Mouse (Mus musculus) intestine, embryonic 15.5 days (tissue): ENCODE measurements at regions not wholly inside any gene's neighbourhood (a gene's known extent, or its start where the extent isn't known, plus 50 kb on each side); places are given as distances from the start of the nearest gene placed in this dataset.
"Not testable (repeated sequence)": the region's sequence is repeated elsewhere in the genome, so short reads cannot be mapped to it uniquely, and the experiment has no call there.

ENCODE experiments used
- ATAC-seq: fragments of 200-750 bp; cut with Nextera tagmentation; 2 replicates; pipeline ENCODE4 v1.8.0; 2017; ENCODE audit warnings: moderate TSS enrichment, moderate library complexity
- H3K27ac ChIP-seq: fragments of 300-500 bp; sonication (generic); 2 replicates; pipeline ENCODE4 v1.5.1; 2015; ENCODE audit warnings: mild to moderate bottlenecking, inconsistent platforms
- H3K27me3 ChIP-seq: fragments of 300-500 bp; sonication (generic); replicated peaks from 2 replicates; pipeline ENCODE4 v1.6.1; 2015; ENCODE audit warnings: inconsistent platforms
- H3K36me3 ChIP-seq: fragments of 300-500 bp; sonication (generic); 2 replicates; pipeline ENCODE4 v1.6.1; 2015; ENCODE audit warnings: inconsistent platforms
- H3K4me1 ChIP-seq: fragments of 300-500 bp; sonication (generic); replicated peaks from 2 replicates; pipeline ENCODE4 v1.6.1; 2015; ENCODE audit warnings: inconsistent platforms
- H3K4me2 ChIP-seq: fragments of 300-500 bp; sonication (generic); replicated peaks from 2 replicates; pipeline ENCODE4 v1.6.1; 2015; ENCODE audit warnings: mild to moderate bottlenecking, inconsistent platforms
- H3K4me3 ChIP-seq: fragments of 300-500 bp; sonication (generic); replicated peaks from 2 replicates; pipeline ENCODE4 v1.5.1; 2015; ENCODE audit warnings: inconsistent platforms
- H3K9ac ChIP-seq: fragments of 300-500 bp; sonication (generic); 2 replicates; pipeline ENCODE4 v1.6.1; 2015; ENCODE audit warnings: inconsistent platforms
- H3K9me3 ChIP-seq: fragments of 300-500 bp; sonication (generic); 2 replicates; pipeline ENCODE4 v1.6.1; 2016; ENCODE audit warnings: inconsistent platforms
- WGBS: fragments of 180-500 bp; shearing (Covaris S2); methylation state at CpG from one replicate; pipeline ENCODE4 v1.1.7; 2015; 5-methylcytosine and 5-hydroxymethylcytosine counted together

DNA sequence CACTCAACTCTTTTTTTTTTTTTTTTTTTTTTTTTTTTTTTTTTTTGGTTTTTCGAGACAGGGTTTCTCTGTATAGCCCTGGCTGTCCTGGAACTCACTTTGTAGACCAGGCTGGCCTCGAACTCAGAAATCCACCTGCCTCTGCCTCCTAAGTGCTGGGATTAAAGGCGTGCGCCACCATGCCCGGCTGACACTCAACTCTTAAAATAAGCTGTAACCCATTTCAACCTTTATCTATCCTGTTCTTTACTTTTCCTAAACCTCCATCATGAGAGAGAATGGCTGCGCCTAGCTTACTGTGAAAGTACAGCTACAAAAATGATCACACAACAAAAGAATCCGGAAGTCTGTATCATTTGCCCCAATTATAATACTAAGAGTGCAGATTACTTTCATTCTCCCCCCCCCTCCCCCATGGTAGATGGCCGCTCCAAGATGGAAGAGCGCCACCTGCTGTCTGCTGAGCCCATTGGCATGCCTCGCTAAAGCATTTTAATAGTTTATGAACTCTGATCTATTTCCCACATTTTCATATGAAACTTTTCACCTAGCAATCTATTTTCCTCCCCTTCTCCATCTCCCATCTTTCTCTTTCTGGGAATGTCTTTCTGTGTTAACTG, 89.2 kb upstream of the Enpep start:
- H3K27me3 ChIP-seq, H3K4me3 ChIP-seq, H3K4me2 ChIP-seq, H3K4me1 ChIP-seq, H3K27ac ChIP-seq, H3K9ac ChIP-seq, H3K9me3 ChIP-seq, H3K36me3 ChIP-seq: not testable (repeated sequence)
- 54% methylated on average over 9 of the region's 10 CpGs for WGBS
- ATAC-seq = peak; percentile 56; the same call in 1 of the 2 replicates

DNA sequence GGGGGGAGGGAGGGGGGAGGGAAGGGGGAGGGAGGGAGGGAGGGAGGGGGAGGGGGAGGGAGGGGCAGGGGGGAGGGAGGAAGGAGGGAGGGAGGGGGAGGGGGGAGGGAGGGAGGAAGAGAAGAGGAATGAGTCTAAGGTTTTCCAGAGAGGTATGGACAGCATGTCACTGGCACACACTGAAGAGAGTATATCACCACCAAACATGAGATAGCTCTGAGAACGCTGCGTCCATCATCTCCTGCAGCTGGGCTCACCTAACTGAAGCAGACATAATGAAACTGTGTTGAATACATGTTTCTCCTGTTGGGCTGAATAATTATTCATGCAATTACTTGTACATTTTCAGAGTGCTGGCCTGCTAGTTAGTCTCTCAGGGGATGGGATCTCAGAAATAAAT, 96.2 kb upstream of the Enpep start:
- Histone ChIP-seq H3K9ac (no peak overlapping the region), H3K4me2 (no peak overlapping the region), H3K4me1 (no peaks in the 10 kb centered on the region), H3K27ac (no peak overlapping the region), H3K4me3 (no peak overlapping the region), H3K27me3 (no peaks in the 10 kb centered on the region), H3K36me3 (no peaks in the 10 kb centered on the region), H3K9me3 (no peaks in the 10 kb centered on the region)
- WGBS = 94% methylated on average over 2 of the region's 2 CpGs
- no peak for ATAC-seq

DNA sequence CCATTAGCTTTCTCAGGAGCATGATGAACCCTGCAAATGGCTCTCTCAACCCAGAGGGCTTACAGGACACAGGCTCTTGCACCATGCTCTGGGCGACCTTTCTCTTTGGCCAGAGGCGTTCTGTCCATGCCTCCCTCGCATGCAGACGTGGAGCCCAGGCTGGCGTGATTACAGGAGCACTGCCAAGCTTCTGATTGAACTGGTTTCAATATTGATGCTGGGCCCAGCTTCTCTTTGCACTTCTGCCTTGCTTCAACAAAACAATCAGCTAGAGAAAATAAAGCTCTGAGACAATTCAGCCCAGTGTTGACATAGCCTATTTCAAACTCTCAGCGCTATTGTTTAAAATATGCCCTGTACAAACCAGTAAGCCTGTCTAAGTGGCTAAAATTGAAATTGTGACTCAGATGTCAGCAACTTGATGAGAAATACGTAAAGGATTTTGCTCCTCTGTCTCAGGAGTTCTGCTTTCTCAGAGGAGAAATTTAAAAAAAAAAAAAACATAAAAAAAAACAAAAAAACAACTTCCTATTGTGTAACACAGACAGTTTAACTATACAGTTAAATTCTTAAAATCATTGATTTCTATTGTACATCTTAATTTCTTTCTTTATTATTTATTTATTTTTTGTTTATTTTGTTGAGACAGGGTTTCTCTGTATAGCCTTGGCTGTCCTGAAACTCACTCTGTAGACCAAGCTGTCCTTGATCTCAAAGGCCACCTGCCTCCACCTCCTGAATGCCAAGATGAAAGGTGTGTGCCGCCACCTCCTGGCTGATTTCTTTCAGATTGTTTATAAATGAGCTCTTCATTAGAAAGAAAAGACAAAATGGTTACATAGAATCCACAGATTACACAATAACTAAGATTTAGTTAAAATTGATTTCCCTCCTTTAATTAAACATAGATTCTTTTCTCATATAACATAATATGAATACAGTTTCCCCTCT, 96.9 kb upstream of the Enpep start:
- 0 out of 2 replicates have a peak, but pooled peaks have one; percentile 31 for ATAC-seq
- no peak overlapping the region for H3K27ac ChIP-seq
- H3K4me1 ChIP-seq = no peaks in the 10 kb centered on the region
- WGBS = 62% methylated on average over 8 of the region's 8 CpGs
- no peaks in the 10 kb centered on the region for H3K9me3 ChIP-seq
- no peak overlapping the region for H3K9ac ChIP-seq
- no peak overlapping the region for H3K4me3 ChIP-seq
- H3K4me2 ChIP-seq = no peak overlapping the region
- H3K36me3 ChIP-seq = no peaks in the 10 kb centered on the region
- H3K27me3 ChIP-seq = no peaks in the 10 kb centered on the region

DNA sequence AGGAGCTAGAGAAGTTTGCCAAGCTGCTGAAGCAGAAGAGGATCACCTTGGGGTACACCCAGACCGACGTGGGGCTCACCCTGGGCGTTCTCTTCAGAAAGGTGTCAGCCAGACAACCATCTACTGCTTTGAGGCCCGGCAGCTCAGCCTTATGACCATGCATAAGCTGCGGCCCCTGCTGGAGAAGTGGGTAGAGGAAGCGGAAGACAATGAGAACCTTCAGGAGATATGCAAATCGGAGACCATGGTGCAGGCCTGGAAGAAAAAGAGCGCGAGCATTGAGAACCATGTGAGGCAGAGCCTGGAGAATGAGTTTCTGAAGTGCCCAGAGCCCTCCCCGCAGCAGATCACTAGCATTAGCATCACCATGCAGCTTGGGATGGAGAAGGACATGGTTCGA, 98.1 kb upstream of the Elovl6 start:
- Histone ChIP-seq H3K9ac (no peak overlapping the region), H3K4me2 (no peak overlapping the region), H3K27me3 (no peaks in the 10 kb centered on the region), H3K9me3 (no peaks in the 10 kb centered on the region), H3K36me3 (no peaks in the 10 kb centered on the region), H3K4me3 (no peak overlapping the region), H3K4me1 (no peaks in the 10 kb centered on the region), H3K27ac (no peak overlapping the region)
- WGBS = 76% methylated on average over 11 of the region's 11 CpGs
- no peak for ATAC-seq

DNA sequence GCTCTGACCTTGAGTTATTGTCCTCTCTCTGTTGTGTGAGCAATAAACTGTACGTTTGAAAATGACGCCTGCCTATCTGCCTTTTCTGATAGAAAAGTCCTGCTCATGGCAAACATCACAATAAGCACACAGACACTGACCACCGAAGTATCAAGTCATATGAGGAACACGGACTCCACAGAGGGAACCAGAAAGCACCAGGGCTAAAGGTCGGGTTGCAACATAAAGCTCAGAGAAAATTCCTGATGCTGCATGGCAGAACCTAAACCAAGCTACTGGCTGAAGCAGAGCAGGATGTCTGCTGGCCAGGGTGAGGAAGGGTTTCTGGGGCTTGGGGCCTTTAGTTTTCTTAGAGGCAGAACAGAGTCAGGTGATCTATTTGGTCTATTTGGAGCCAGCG, 94.5 kb upstream of the Elovl6 start:
- Histone ChIP-seq H3K4me3 (no peak overlapping the region), H3K9ac (no peak overlapping the region), H3K36me3 (no peaks in the 10 kb centered on the region), H3K27me3 (no peaks in the 10 kb centered on the region), H3K9me3 (no peaks in the 10 kb centered on the region), H3K4me2 (no peak overlapping the region), H3K27ac (no peak overlapping the region), H3K4me1 (no peaks in the 10 kb centered on the region)
- WGBS = 65% methylated on average over 6 of the region's 6 CpGs
- ATAC-seq = peak; percentile 25; the same call in 1 of the 2 replicates

DNA sequence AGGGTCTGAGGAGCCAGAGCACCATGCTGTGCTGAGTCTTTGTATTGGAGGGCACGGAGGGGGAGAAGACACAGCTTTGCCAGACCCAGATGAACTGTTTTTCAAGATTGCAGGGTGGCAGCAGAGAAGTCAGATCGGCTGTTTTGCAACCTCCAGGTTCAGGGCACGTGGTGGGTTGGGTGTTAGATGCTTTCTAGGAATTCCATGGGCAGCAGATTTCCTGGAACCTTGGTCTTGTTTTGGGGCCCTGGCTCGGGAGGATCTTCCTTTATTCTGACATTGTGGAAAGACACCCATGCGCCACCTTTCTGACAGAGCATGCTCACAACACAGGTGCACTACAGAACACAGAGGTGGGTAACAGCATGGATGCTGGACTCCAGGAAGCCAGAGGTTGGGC, 89.4 kb upstream of the Elovl6 start:
- no peaks in the 10 kb centered on the region for H3K27me3 ChIP-seq
- H3K4me3 ChIP-seq = no peak overlapping the region
- no peak overlapping the region for H3K27ac ChIP-seq
- WGBS = 72% methylated on average over 5 of the region's 5 CpGs
- ATAC-seq = no peak
- no peak overlapping the region for H3K9ac ChIP-seq
- no peaks in the 10 kb centered on the region for H3K4me1 ChIP-seq
- no peaks in the 10 kb centered on the region for H3K9me3 ChIP-seq
- H3K36me3 ChIP-seq = no peaks in the 10 kb centered on the region
- H3K4me2 ChIP-seq = no peak overlapping the region

DNA sequence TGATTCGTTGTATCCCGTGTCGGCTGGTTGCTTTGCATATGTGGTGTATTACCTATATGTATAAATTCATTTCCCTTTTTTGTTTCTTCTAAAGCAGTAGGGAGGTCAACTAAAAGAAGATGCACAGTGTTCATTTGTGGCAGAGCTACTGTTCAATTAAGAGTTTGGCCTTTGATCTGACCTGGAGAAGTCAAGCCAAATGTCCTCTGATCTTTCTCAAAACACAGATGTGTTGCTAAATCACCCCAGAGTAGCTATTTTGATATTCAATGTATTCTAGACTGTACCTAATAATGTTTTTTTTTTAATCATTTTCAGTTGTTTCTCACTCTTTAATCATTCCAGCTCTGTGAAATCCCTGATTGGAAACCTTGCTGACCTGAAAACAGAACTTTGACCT, 87.9 kb upstream of the Elovl6 start:
- H3K4me1 ChIP-seq = no peaks in the 10 kb centered on the region
- no peaks in the 10 kb centered on the region for H3K27me3 ChIP-seq
- no peak overlapping the region for H3K4me2 ChIP-seq
- no peak overlapping the region for H3K27ac ChIP-seq
- no peaks in the 10 kb centered on the region for H3K9me3 ChIP-seq
- no peak overlapping the region for H3K9ac ChIP-seq
- H3K36me3 ChIP-seq = no peaks in the 10 kb centered on the region
- H3K4me3 ChIP-seq = no peak overlapping the region
- ATAC-seq = no peak
- 96% methylated on average over 3 of the region's 3 CpGs for WGBS

DNA sequence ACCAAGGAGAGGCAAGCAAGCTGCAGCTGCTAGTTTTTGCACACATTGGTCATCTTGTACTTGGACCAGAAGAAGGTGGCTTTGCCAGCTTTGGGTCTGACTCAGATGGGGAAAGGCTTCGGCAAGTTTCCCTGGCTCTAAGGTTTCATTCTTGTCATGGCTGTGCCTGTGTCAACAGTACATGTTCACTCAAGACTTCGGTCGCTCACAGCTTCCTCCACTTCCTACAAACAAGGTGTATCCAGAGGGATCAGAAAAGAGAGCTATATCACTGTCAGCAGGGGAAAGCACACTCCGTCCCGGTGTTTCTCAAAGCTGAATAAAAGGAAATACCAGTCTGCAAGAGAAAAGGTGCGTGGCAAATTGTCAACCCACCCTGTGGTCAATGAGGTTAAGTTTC, 86.2 kb upstream of the Elovl6 start:
- Histone ChIP-seq H3K36me3 (no peaks in the 10 kb centered on the region), H3K27me3 (no peaks in the 10 kb centered on the region), H3K4me3 (no peak overlapping the region), H3K4me1 (no peaks in the 10 kb centered on the region), H3K27ac (no peak overlapping the region), H3K9ac (no peak overlapping the region), H3K9me3 (no peaks in the 10 kb centered on the region), H3K4me2 (no peak overlapping the region)
- 84% methylated on average over 6 of the region's 6 CpGs for WGBS
- ATAC-seq = no peak

DNA sequence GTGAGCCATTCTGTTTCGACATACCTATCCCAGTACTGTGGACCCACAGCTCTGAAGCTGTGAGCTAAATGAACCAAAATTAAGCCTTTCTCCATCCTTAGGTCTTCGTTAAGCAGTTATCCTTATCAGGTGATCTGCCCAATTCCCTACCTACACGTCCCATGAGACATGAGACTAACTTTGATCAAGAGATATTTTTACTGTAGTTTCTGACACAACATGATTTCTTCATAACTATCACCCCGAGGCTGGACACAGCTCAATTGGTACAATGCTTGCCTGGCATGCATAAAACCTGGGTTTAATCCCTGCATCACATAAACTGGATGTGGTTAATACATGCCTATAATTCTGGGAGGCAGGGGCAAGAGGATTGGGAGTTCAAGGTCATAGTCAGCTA, 82.2 kb upstream of the Elovl6 start:
- no peak overlapping the region for H3K4me2 ChIP-seq
- no peaks in the 10 kb centered on the region for H3K4me1 ChIP-seq
- 82% methylated on average over 4 of the region's 4 CpGs for WGBS
- ATAC-seq = no peak
- H3K27me3 ChIP-seq = no peaks in the 10 kb centered on the region
- H3K36me3 ChIP-seq = no peaks in the 10 kb centered on the region
- no peak overlapping the region for H3K27ac ChIP-seq
- H3K9me3 ChIP-seq = no peaks in the 10 kb centered on the region
- no peak overlapping the region for H3K4me3 ChIP-seq
- no peak overlapping the region for H3K9ac ChIP-seq

DNA sequence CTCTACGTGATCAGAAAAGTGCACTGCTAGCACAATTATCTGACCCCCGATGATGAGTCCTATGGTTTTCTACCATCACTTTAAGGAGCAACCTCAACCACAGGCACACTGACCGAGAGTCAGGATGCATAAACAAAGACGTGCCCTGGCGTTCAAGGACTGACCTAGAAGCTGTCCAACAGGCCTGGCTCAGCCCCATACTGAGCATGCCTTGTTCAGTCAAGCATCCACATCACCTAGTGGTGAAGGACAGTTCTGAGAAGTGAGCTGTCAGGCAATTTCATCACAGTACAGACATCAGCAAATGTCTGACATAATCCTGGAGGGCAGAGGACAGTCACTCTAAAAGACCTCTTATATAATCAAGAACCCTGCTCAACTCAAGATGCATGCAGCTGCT, 81.5 kb upstream of the Elovl6 start:
- no peaks in the 10 kb centered on the region for H3K36me3 ChIP-seq
- no peaks in the 10 kb centered on the region for H3K27me3 ChIP-seq
- H3K4me3 ChIP-seq = no peak overlapping the region
- no peak overlapping the region for H3K4me2 ChIP-seq
- 76% methylated on average over 5 of the region's 5 CpGs for WGBS
- no peaks in the 10 kb centered on the region for H3K9me3 ChIP-seq
- no peak overlapping the region for H3K27ac ChIP-seq
- H3K4me1 ChIP-seq = no peaks in the 10 kb centered on the region
- H3K9ac ChIP-seq = no peak overlapping the region
- no peak for ATAC-seq

DNA sequence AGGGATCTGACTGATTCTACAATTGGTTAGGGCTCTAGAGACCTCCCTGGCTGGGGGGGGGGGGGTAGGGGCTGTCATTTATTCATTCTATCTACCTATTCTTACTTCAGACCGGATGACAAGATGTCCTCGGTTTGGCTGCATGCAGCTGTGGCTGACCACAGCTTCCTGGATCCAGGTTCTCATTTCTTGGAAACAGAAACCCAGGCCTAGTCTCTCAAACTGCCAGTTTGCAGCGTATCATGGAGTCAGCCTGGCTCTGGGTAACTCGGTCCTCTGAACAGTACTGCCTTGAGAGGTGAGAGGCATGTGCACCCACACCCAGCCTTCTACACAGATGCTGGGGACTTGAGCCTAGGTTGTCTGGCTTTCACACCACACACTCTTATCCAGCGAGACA, 62.1 kb upstream of the Elovl6 start:
- WGBS = 84% methylated on average over 5 of the region's 5 CpGs
- no peaks in the 10 kb centered on the region for H3K4me1 ChIP-seq
- no peaks in the 10 kb centered on the region for H3K9me3 ChIP-seq
- H3K4me2 ChIP-seq = no peak overlapping the region
- H3K36me3 ChIP-seq = no peaks in the 10 kb centered on the region
- no peak overlapping the region for H3K27ac ChIP-seq
- H3K9ac ChIP-seq = no peak overlapping the region
- no peak for ATAC-seq
- H3K27me3 ChIP-seq = no peaks in the 10 kb centered on the region
- H3K4me3 ChIP-seq = no peak overlapping the region

DNA sequence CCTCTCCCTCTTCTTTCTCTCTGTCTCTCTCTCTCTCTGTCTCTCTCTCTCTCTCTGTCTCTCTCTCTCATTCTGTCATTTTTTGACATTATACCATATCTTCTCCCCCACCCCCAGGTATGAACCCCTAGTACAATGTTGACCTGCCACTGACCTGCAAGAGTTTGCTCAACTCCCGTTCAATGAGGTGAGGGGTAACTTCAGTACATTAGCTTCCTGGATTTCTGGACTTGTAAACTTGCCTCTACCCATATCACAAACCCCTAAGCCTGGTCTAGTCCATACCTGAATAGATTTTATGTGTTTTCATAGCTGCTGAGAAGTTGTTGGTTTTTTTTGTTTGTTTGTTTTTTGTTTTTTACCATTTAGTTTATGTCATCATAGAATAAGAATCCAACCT, 60.8 kb upstream of the Elovl6 start:
- 55% methylated on average over 1 of the region's 1 CpGs for WGBS
- H3K27ac ChIP-seq = no peak overlapping the region
- no peaks in the 10 kb centered on the region for H3K27me3 ChIP-seq

DNA sequence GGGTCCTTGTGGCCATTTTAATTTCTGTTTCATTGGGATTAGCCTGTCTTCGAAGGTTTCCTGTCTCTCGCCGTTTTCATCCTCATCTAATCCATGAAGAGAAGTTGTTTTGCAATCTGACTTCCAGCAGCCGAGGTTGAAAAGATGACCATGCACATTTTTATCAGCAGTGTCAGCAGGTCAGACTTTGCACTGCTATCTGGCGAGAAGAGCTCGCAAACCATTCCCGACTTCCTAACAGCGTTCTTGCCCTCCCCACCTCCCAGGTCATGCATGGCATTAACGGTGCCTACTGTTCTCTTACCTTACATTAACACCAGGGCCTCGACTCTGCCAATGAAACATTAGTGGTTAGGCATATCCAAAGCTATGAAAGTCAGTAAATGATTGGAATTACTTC, 60.1 kb upstream of the Elovl6 start:
- H3K9ac ChIP-seq = no peak overlapping the region
- no peak overlapping the region for H3K27ac ChIP-seq
- no peak overlapping the region for H3K4me3 ChIP-seq
- ATAC-seq = no peak
- H3K27me3 ChIP-seq = no peaks in the 10 kb centered on the region
- no peaks in the 10 kb centered on the region for H3K36me3 ChIP-seq
- 74% methylated on average over 10 of the region's 10 CpGs for WGBS
- no peak overlapping the region for H3K4me2 ChIP-seq
- H3K9me3 ChIP-seq = no peaks in the 10 kb centered on the region
- H3K4me1 ChIP-seq = no peaks in the 10 kb centered on the region

More for the DNA sequence above, 60.8 kb upstream of the Elovl6 start:
- H3K9ac ChIP-seq = no peak overlapping the region
- no peak overlapping the region for H3K4me2 ChIP-seq
- H3K4me3 ChIP-seq = no peak overlapping the region
- H3K36me3 ChIP-seq = no peaks in the 10 kb centered on the region
- ATAC-seq = no peak
- no peaks in the 10 kb centered on the region for H3K4me1 ChIP-seq
- no peaks in the 10 kb centered on the region for H3K9me3 ChIP-seq
